Mouse (Mus musculus): ENCODE data around the gene Smarca2. TPM values are rescaled to one million over a fixed set of nuclear protein-coding genes. Genes with fewer than 3 reads are reported as not detected.
"Not testable (repeated sequence)": the region's sequence is repeated elsewhere in the genome, so short reads cannot be mapped to it uniquely, and the experiment has no call there.

The Smarca2 gene
- polyA plus RNA-seq, 1 experiment: 2.0 TPM

DNA sequence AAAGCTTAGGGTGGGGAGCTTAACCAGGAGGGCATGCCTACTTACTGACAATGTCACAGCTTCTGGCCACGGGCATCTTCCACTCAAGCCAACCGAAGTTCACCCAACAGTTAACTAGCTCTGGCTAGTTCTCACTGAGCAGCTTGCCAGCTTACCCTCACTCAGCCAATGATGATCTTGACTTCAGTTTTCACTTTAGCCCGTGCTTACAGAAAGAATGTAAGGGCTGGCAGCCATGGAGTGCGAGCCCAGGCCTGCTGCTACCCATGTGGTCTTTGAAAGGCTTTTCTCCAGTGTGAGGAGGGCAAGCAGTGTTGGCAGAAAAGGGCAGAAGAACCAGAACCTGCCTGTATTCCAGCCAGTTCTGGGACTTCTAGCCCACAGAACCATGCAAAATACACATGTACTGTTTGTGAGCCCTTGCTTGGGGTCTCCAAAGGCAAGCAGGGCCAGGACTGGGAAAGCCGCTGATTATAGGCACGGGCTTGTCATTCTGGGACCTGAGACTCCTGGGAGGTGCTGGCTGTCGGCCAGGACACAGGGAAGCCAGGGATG, 128.8 kb downstream of the Smarca2 start:
- H3K4me2 ChIP-seq (ENCODE audit: low read depth): no peak overlapping the region
- no peak overlapping the region for H3ac ChIP-seq (ENCODE audit: control insufficient read depth, insufficient read length)
- no peak for TF ChIP-seq POLR2A (IDR thresholded peaks at IDR 0.05; ENCODE audit: insufficient read length, low read depth)
- TF ChIP-seq TCF3 (IDR thresholded peaks at IDR 0.05; ENCODE audit: insufficient read length, low read depth): no peak
- TF ChIP-seq CEBPB (IDR thresholded peaks at IDR 0.05; ENCODE audit: insufficient read depth, poor library complexity, severe bottlenecking): no peak
- TF ChIP-seq E2F4 (IDR thresholded peaks at IDR 0.05; ENCODE audit: insufficient read depth): no peak
- no peak for TF ChIP-seq MAX (IDR thresholded peaks at IDR 0.05; ENCODE audit: low read depth)
- no peak for TF ChIP-seq POLR2AphosphoS2 (IDR thresholded peaks at IDR 0.05; ENCODE audit: insufficient read length, low read depth)
- no peak for TF ChIP-seq USF1 (IDR thresholded peaks at IDR 0.05; ENCODE audit: low read depth)
- no peak for TF ChIP-seq SRF (IDR thresholded peaks at IDR 0.05; ENCODE audit: control insufficient read depth, insufficient read length, low read depth)
- TF ChIP-seq MYOD1 (IDR thresholded peaks at IDR 0.05; ENCODE audit: control insufficient read depth in 1 of 3, insufficient read length in 2 of 3, low read depth in 2 of 3): no peak
- no peak for TF ChIP-seq TCF12 (IDR thresholded peaks at IDR 0.05; ENCODE audit: insufficient read depth, poor library complexity, severe bottlenecking)
- TF ChIP-seq REST (IDR thresholded peaks at IDR 0.05; ENCODE audit: insufficient read depth, insufficient read length): no peak
- H3K79me2 ChIP-seq (ENCODE audit: control insufficient read depth, insufficient read depth): no peaks in the 10 kb centered on the region
- H3K4me3 ChIP-seq: no peak overlapping the region
- H3K27me3 ChIP-seq (ENCODE audit: control insufficient read depth, insufficient read depth, insufficient read length): no peaks in the 10 kb centered on the region
- H3K36me3 ChIP-seq (ENCODE audit: control insufficient read depth, insufficient read depth): no peaks in the 10 kb centered on the region

DNA sequence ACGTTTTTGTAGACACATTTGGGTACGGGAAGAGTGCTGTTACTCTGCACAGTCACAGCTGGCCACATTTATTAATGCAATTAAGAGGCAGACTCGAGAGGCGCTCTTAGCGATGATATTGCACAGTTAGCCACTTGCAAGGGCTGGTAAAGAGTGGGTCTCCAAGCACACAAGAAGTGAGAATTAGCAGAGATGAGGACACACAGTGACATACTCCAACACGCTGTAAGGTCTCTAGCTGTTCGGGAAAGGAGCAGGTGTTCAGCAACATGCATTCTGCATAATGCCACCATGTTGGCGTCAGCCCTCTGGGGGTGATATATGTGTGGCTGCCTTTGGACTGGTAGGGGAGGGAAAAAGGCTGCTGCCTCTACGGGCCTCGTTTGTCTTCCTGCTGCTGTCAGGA, 129.9 kb downstream of the Smarca2 start:
- TF ChIP-seq REST (IDR thresholded peaks at IDR 0.05; ENCODE audit: insufficient read depth, insufficient read length) (no peak), MYOG (IDR thresholded peaks at IDR 0.05; ENCODE audit: control insufficient read depth in 1 of 3, insufficient read depth in 1 of 3, insufficient read length in 2 of 3, low read depth in 2 of 3) (no peak), POLR2A (IDR thresholded peaks at IDR 0.05; ENCODE audit: insufficient read length, low read depth) (no peak), TCF3 (IDR thresholded peaks at IDR 0.05; ENCODE audit: insufficient read length, low read depth) (no peak), MYOD1 (IDR thresholded peaks at IDR 0.05; ENCODE audit: control insufficient read depth in 1 of 3, insufficient read length in 2 of 3, low read depth in 2 of 3) (no peak), MAX (IDR thresholded peaks at IDR 0.05; ENCODE audit: low read depth) (no peak), USF1 (IDR thresholded peaks at IDR 0.05; ENCODE audit: low read depth) (no peak)
- H3K4me3 ChIP-seq: no peak overlapping the region

DNA sequence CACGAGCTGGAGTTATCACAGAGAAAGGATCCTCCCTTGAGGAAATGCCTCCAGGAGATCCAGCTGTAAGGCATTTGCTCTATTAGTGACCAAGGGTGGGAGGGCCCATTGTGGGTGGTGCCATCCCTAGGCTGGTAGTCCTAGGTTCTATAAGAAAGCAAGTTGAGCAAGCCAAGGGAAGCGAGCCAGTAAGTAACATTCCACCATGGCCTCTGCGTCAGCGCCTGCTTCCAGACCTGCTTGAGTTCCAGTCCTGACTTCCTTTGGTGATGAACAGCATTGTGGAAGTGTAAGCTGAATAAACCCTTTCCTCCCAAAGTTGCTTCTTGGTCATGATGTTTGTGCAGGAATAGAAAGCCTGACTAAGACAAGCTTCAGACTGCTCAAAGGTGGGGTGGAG, 140.2 kb downstream of the Smarca2 start:
- peaks cover 23% of the 10 kb centered on the region for H3K27me3 ChIP-seq (ENCODE audit: control insufficient read depth, insufficient read depth, insufficient read length)
- H3K79me2 ChIP-seq (ENCODE audit: control insufficient read depth, insufficient read depth): not testable (repeated sequence)

More for the DNA sequence above, 129.9 kb downstream of the Smarca2 start:
- Histone ChIP-seq H3K27me3 (ENCODE audit: control insufficient read depth, insufficient read depth, insufficient read length) (peaks cover 2% of the 10 kb centered on the region), H3K36me3 (ENCODE audit: control insufficient read depth, insufficient read depth) (no peaks in the 10 kb centered on the region), H3ac (ENCODE audit: control insufficient read depth, insufficient read length) (no peak overlapping the region), H3K79me2 (ENCODE audit: control insufficient read depth, insufficient read depth) (no peaks in the 10 kb centered on the region), H3K4me2 (ENCODE audit: low read depth) (no peak overlapping the region)

DNA sequence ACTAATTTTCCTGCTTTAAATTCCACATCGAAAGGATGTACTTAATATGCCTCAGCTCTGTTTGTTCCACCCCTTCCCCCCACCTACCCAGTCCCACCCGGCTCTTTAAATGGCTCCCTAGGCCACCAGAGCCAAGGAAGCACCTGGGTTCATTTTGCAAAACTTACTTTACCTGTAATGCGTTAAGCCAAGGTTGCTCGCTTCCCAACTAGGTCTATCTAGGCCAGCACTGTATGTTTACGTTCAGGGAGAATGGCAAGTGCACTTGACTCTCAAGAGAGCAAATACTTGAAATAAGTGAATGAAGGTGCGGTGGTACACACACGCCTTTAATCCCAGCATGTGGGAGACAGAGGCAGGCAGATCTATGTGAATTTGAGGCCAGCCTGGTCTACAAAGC, 140.7 kb downstream of the Smarca2 start:
- H3K4me2 ChIP-seq (ENCODE audit: low read depth): no peak overlapping the region
- peaks cover 18% of the 10 kb centered on the region for H3K27me3 ChIP-seq (ENCODE audit: control insufficient read depth, insufficient read depth, insufficient read length)
- TF ChIP-seq CEBPB (IDR thresholded peaks at IDR 0.05; ENCODE audit: insufficient read depth, poor library complexity, severe bottlenecking): no peak
- TF ChIP-seq MYOG (IDR thresholded peaks at IDR 0.05; ENCODE audit: control insufficient read depth in 1 of 3, insufficient read depth in 1 of 3, insufficient read length in 2 of 3, low read depth in 2 of 3): no peak
- TF ChIP-seq USF1 (IDR thresholded peaks at IDR 0.05; ENCODE audit: low read depth): no peak
- TF ChIP-seq E2F4 (IDR thresholded peaks at IDR 0.05; ENCODE audit: insufficient read depth): no peak
- TF ChIP-seq POLR2A (IDR thresholded peaks at IDR 0.05; ENCODE audit: insufficient read length, low read depth): no peak
- TF ChIP-seq MAX (IDR thresholded peaks at IDR 0.05; ENCODE audit: low read depth): no peak
- TF ChIP-seq MYOD1 (IDR thresholded peaks at IDR 0.05; ENCODE audit: control insufficient read depth in 1 of 3, insufficient read length in 2 of 3, low read depth in 2 of 3): no peak
- TF ChIP-seq SRF (IDR thresholded peaks at IDR 0.05; ENCODE audit: control insufficient read depth, insufficient read length, low read depth): no peak
- TF ChIP-seq POLR2AphosphoS2 (IDR thresholded peaks at IDR 0.05; ENCODE audit: insufficient read length, low read depth): no peak
- no peak for TF ChIP-seq TCF12 (IDR thresholded peaks at IDR 0.05; ENCODE audit: insufficient read depth, poor library complexity, severe bottlenecking)
- no peak for TF ChIP-seq REST (IDR thresholded peaks at IDR 0.05; ENCODE audit: insufficient read depth, insufficient read length)
- no peak for TF ChIP-seq TCF3 (IDR thresholded peaks at IDR 0.05; ENCODE audit: insufficient read length, low read depth)
- H3K36me3 ChIP-seq (ENCODE audit: control insufficient read depth, insufficient read depth): no peaks in the 10 kb centered on the region
- H3ac ChIP-seq (ENCODE audit: control insufficient read depth, insufficient read length): no peak overlapping the region
- no peak overlapping the region for H3K4me3 ChIP-seq
- H3K79me2 ChIP-seq (ENCODE audit: control insufficient read depth, insufficient read depth): no peaks in the 10 kb centered on the region

More for the DNA sequence above, 140.2 kb downstream of the Smarca2 start:
- H3ac ChIP-seq (ENCODE audit: control insufficient read depth, insufficient read length); H3K4me2 ChIP-seq (ENCODE audit: low read depth); H3K4me3 ChIP-seq; H3K36me3 ChIP-seq (ENCODE audit: control insufficient read depth, insufficient read depth): not testable (repeated sequence)

DNA sequence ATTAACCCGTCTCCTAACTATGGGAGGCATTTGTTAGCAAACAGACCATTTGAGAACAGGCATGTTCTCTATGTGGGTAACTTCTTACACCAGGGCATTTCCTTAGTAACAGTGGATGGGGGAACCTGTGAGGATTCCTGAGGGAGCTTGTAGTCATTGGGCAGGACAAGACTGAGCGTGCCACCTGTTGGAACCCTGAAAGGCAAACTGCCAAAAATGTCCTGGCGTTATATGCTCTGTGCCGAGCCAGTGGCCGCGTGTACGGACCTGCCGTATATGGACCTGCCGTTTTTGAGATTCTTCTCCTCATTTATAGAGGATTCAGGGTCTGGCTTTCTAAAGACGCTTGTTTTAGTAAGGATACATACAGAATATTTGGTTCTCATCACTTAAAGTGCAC, 141.4 kb downstream of the Smarca2 start:
- no peak overlapping the region for H3K4me2 ChIP-seq (ENCODE audit: low read depth)
- no peaks in the 10 kb centered on the region for H3K36me3 ChIP-seq (ENCODE audit: control insufficient read depth, insufficient read depth)
- H3ac ChIP-seq (ENCODE audit: control insufficient read depth, insufficient read length): no peak overlapping the region
- TF ChIP-seq POLR2AphosphoS2 (IDR thresholded peaks at IDR 0.05; ENCODE audit: insufficient read length, low read depth) (no peak), TCF12 (IDR thresholded peaks at IDR 0.05; ENCODE audit: insufficient read depth, poor library complexity, severe bottlenecking) (no peak), E2F4 (IDR thresholded peaks at IDR 0.05; ENCODE audit: insufficient read depth) (no peak), MYOD1 (IDR thresholded peaks at IDR 0.05; ENCODE audit: control insufficient read depth in 1 of 3, insufficient read length in 2 of 3, low read depth in 2 of 3) (no peak), CEBPB (IDR thresholded peaks at IDR 0.05; ENCODE audit: insufficient read depth, poor library complexity, severe bottlenecking) (no peak), USF1 (IDR thresholded peaks at IDR 0.05; ENCODE audit: low read depth) (no peak), TCF3 (IDR thresholded peaks at IDR 0.05; ENCODE audit: insufficient read length, low read depth) (no peak), MAX (IDR thresholded peaks at IDR 0.05; ENCODE audit: low read depth) (no peak), SRF (IDR thresholded peaks at IDR 0.05; ENCODE audit: control insufficient read depth, insufficient read length, low read depth) (no peak), MYOG (IDR thresholded peaks at IDR 0.05; ENCODE audit: control insufficient read depth in 1 of 3, insufficient read depth in 1 of 3, insufficient read length in 2 of 3, low read depth in 2 of 3) (no peak), REST (IDR thresholded peaks at IDR 0.05; ENCODE audit: insufficient read depth, insufficient read length) (no peak)
- peaks cover 13% of the 10 kb centered on the region for H3K27me3 ChIP-seq (ENCODE audit: control insufficient read depth, insufficient read depth, insufficient read length)
- H3K79me2 ChIP-seq (ENCODE audit: control insufficient read depth, insufficient read depth): no peaks in the 10 kb centered on the region
- no peak overlapping the region for H3K4me3 ChIP-seq

All from myocyte (in vitro differentiated cells).